Mouse (Mus musculus) testis, postnatal 14 days (tissue): ENCODE results near the gene March8.

ENCODE experiments used
- DNase-seq: peaks from one replicate; pipeline ENCODE4 v3.0.0; 2021; ENCODE audit warnings: low spot score

March8 gene

GRCm38 (mm10) chr6:116407956-116408657 lies 70.3 kb downstream of the March8 start:
- DNase-seq: no peak

GRCm38 (mm10) chr6:116410436-116410835 lies 72.6 kb downstream of the March8 start:
- no peak for DNase-seq

- DNase-seq: no peak
Measured at GRCm38 (mm10) chr6:116411716-116412115, 73.9 kb downstream of the March8 start.

- DNase-seq: no peak
Measured at GRCm38 (mm10) chr6:116412546-116413325, 74.9 kb downstream of the March8 start.

- no peak for DNase-seq
Measured at GRCm38 (mm10) chr6:116415126-116415676, 77.4 kb downstream of the March8 start.

- no peak for DNase-seq
Measured at GRCm38 (mm10) chr6:116416000-116416552, 78.3 kb downstream of the March8 start.

GRCm38 (mm10) chr6:116417518-116418315 lies 79.9 kb downstream of the March8 start:
- no peak for DNase-seq

GRCm38 (mm10) chr6:116418487-116418886 lies 80.7 kb downstream of the March8 start:
- no peak for DNase-seq

GRCm38 (mm10) chr6:116419699-116420098 lies 81.9 kb downstream of the March8 start:
- no peak for DNase-seq

GRCm38 (mm10) chr6:116420271-116420670 lies 82.4 kb downstream of the March8 start:
- DNase-seq: no peak

- no peak for DNase-seq
Measured at GRCm38 (mm10) chr6:116422991-116423390, 85.2 kb downstream of the March8 start.

- DNase-seq: no peak
Measured at GRCm38 (mm10) chr6:116423664-116424063, 85.8 kb downstream of the March8 start.

- no peak for DNase-seq
Measured at GRCm38 (mm10) chr6:116427552-116427951, 89.7 kb downstream of the March8 start.

- no peak for DNase-seq
Measured at GRCm38 (mm10) chr6:116428282-116428681, 90.5 kb downstream of the March8 start.

GRCm38 (mm10) chr6:116438864-116439263 lies 101.0 kb downstream of the March8 start:
- DNase-seq: no peak

- no peak for DNase-seq
Measured at GRCm38 (mm10) chr6:116439531-116439930, 101.7 kb downstream of the March8 start.

- DNase-seq: no peak
Measured at GRCm38 (mm10) chr6:116440447-116440846, 102.6 kb downstream of the March8 start.

GRCm38 (mm10) chr6:116440849-116441248 lies 103.0 kb downstream of the March8 start:
- no peak for DNase-seq

- DNase-seq: no peak
Measured at GRCm38 (mm10) chr6:116455781-116456180, 118.0 kb downstream of the March8 start.

GRCm38 (mm10) chr6:116456482-116456881 lies 118.7 kb downstream of the March8 start:
- no peak for DNase-seq

- no peak for DNase-seq
Measured at GRCm38 (mm10) chr6:116458728-116459127, 120.9 kb downstream of the March8 start.
